Mouse (Mus musculus) kidney, adult 18-20 months (tissue): ENCODE data around the gene Cyp2r1.
A peak's percentile ranks its signal among the peaks of the same experiment; 100 is the strongest.
"Not testable (repeated sequence)": the region's sequence is repeated elsewhere in the genome, so short reads cannot be mapped to it uniquely, and the experiment has no call there.

Source experiments
- DNase-seq: peaks from one replicate; pipeline ENCODE4 v3.0.0; 2021

Cyp2r1 gene

GRCm38 (mm10) chr7:114562531-114563241 is at the start of gene Cyp2r1:
TSS of gene Cyp2r1 (minus strand) at chr7:114562972.
- peak; percentile 86 for DNase-seq

- DNase-seq = not testable (repeated sequence)
Measured at GRCm38 (mm10) chr7:114594391-114594790, 31.6 kb upstream of the Cyp2r1 start.

- DNase-seq = no peak
Measured at GRCm38 (mm10) chr7:114582441-114582840, 19.7 kb upstream of the Cyp2r1 start.

GRCm38 (mm10) chr7:114581200-114581599 is 18.4 kb upstream of the Cyp2r1 start:
- no peak for DNase-seq

GRCm38 (mm10) chr7:114580426-114580825 is 17.7 kb upstream of the Cyp2r1 start:
- DNase-seq = peak; percentile 56

- DNase-seq = no peak
Measured at GRCm38 (mm10) chr7:114577665-114578064, 14.9 kb upstream of the Cyp2r1 start.

- DNase-seq = no peak
Measured at GRCm38 (mm10) chr7:114576931-114577330, 14.2 kb upstream of the Cyp2r1 start.

GRCm38 (mm10) chr7:114573866-114574265 is 11.1 kb upstream of the Cyp2r1 start:
- DNase-seq = not testable (repeated sequence)

- no peak for DNase-seq
Measured at GRCm38 (mm10) chr7:114536179-114536578, 26.6 kb downstream of the Cyp2r1 start.

GRCm38 (mm10) chr7:114526245-114526644 is 36.5 kb downstream of the Cyp2r1 start:
- DNase-seq = no peak

GRCm38 (mm10) chr7:114520122-114520521 is 42.6 kb downstream of the Cyp2r1 start:
- no peak for DNase-seq

GRCm38 (mm10) chr7:114508879-114509278 is 53.9 kb downstream of the Cyp2r1 start:
- DNase-seq = no peak
